Mouse (Mus musculus): Measurements from ENCODE around the gene Mlip. TPM values are rescaled to one million over a fixed set of nuclear protein-coding genes. Genes with fewer than 3 reads are reported as not detected.

The Mlip gene
- 13.7 and 15.0 TPM in 2 replicates for polyA plus RNA-seq (2012; rRNA removed)

GRCm38 (mm10) chr9:77352432-77353175 is at the start of gene Mlip:
Gene Mlip, minus strand, starts transcription at chr9:77352969.

Other genes starting within 250 kb of the Mlip start
- gene Lrrc1, start 191.9 kb upstream of the Mlip start, polyA plus RNA-seq (2012; rRNA removed), result 13.9 and 17.2 TPM in 2 replicates

Measured in central nervous system, embryonic 18 days (tissue).